Mouse (Mus musculus): Measurements from ENCODE around the gene Nrtn. TPM values are rescaled to one million over a fixed set of nuclear protein-coding genes. Genes with fewer than 3 reads are reported as not detected.

Nrtn gene
- 1 to 10 TPM; 3.2 to 3.9 TPM for polyA plus RNA-seq (2012; fragmentation: generic; extraction: Trizol)

DNA sequence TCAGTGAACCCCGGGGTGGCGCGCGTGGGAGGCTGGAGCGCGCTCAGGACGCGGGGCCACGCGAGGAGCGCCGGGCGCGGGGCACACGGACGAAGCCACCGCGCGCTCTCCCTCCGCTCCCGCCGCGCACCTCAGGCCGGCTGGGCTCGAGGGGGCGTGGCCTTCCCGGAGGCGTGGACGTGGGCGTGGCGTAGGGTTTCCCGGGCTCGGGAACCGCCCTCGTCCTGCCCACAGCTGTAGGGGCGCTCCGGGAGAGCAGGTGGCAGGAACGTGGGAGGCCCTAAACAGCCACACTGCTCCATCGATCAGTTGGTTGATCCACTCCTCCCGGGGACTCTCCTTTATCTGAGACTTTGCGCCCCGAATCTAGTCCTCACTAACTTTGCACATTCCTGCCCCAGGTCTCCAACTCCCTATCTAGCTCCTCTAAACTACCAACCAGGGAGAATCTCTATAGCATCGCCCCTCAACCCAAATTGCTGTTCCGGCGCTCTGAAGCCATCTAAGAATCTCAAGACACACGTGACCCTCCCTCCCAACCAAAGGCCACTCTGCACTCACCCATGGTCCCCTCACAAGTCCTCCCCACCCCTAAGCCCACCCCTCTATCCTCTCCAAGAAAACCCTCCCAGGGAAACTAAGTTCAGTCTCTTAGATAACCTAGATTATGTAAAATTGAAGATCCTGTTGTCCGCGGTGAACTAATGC is at the start of gene Nrtn:
Gene Nrtn (minus strand): TSS at position 115 of the 708 bp plus-strand sequence.

DNA sequence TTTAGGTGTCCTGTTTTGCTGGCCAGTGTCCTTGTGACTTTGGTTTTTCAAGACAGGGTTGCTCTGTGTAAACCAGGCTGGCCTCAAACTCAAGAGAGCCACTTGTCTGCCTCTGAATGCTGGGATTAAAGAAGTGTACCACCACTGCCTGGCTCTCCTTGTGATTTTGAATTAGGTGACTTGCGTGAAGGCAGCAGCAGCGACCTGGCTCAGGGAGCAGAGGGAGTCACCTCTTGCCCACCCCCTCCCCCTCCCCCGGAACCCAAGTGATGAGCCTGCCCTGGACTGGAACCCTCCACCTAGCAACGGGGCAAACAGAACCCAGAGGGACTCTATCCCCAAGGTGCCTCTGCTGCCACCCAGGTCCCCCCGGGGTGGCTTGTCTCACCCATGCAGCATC is 12.6 kb upstream of the Nrtn start, which contains the start of gene Prr22:
Gene Prr22 (plus strand): TSS at position 301 of the 400 bp plus-strand sequence.

DNA sequence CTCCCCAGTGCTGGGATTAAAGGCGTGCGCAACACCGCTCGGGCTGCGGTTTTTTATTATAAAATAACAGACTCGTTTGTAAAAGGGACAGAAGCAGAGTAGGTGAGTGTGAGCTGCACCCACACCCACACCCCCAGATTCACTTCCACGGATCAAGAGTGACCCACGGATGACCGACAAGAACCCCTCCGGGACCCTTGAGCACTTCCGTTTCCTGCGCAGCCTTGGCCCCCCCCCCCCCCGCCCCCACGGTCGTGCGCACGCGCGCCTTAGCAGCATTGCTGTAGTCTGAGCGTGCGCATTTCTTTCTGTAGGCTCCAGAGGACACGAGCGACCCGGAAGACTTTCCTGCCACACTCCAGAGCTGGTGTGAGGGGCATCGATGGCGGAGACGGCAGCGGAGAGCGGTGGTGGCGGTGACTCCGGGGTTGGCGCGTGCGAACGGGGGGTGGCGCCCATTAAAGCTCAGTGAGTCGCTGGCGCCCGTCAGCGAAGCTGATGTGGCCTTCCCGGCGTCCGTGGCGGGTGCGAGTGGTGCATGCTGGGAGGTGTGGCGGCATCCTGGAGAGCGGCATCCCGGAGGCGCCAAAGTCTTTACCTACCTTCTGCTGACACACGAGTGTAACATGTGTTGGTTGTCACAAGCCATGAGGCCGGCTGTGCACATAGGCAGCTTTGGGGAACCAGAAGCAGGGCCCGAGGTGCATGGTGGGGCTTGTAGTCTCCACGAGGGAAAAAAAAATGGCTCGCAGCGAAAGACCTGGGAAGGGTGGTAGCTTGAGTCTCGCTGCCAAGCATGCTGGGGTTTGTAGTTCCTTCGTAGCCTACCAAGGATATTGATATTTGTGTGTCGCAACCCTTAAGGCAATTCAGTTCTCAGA is 7.4 kb upstream of the Nrtn start, which contains the start of gene Dus3l:
Gene Dus3l (plus strand): TSS at position 284 of the 881 bp plus-strand sequence.

DNA sequence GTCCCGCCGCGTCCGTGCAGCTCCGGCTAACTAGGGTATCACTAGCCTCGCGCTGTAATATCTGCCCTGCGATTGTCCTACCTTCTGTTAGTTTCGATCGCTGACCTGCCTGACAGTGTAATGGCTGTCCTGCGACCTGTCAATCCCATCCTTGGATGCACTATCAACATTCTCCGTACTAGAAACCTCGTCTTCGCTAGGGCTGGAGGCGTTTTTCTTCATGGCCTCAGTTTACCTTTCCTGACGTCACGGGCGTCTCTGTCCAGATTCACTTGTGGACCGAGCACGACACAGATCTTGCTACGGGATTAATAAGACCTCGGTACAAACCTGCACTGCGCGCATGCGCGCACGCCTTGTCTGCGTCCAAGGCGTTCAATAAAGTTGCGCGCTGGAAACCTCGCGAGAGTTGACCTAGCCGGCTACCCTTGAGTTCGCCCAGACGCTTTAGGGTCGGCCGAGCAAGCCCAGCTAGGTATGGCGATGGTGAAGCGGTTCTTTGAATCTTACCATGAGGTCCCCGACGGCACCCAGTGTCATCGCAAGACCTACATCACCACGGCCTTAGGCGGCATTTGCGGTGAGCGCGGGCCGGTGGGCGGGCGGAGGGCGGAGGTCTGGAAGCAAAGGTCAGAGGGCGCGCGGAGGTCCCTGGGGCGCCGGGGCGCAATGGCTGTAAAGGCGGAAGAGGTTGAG is 39.8 kb downstream of the Nrtn start, which contains the start of the genes Ndufa11 and Vmac:
Gene Ndufa11 (plus strand): TSS at position 405 of the 696 bp plus-strand sequence.
Gene Vmac (minus strand): TSS at position 660 of the 696 bp plus-strand sequence.

Other genes with a start within 250 kb of the Nrtn start
- not detected for gene Znrf4, start 245.1 kb downstream of the Nrtn start, polyA plus RNA-seq (2012; fragmentation: generic; extraction: Trizol)
- gene Gm20219, start 203.1 kb downstream of the Nrtn start, polyA plus RNA-seq (2012; fragmentation: generic; extraction: Trizol) = 1 to 10 TPM in 1 of 2 experiments, under 1 TPM in 1; 0.05 to 1.4 TPM
- gene Safb2, start 172.9 kb downstream of the Nrtn start, polyA plus RNA-seq (2012; fragmentation: generic; extraction: Trizol) = 10 to 100 TPM; 19.9 to 50.5 TPM
- gene Safb, start 172.7 kb downstream of the Nrtn start, polyA plus RNA-seq (2012; fragmentation: generic; extraction: Trizol) = 100 to 1,000 TPM in 1 of 2 experiments, 10 to 100 TPM in 1; 24.2 to 103 TPM
- 100 to 1,000 TPM; 433 to 445 TPM for gene 2410015M20Rik, start 147.8 kb downstream of the Nrtn start, polyA plus RNA-seq (2012; fragmentation: generic; extraction: Trizol)
- gene Rpl36, start 144.1 kb downstream of the Nrtn start, polyA plus RNA-seq (2012; fragmentation: generic; extraction: Trizol) = over 10,000 TPM in 1 of 2 experiments, 1,000 to 10,000 TPM in 1; 5,896 to 10,257 TPM
- gene Lonp1, start 130.6 kb downstream of the Nrtn start, polyA plus RNA-seq (2012; fragmentation: generic; extraction: Trizol) = 10 to 100 TPM; 52.4 to 73.9 TPM
- gene Catsperd, start 129.4 kb downstream of the Nrtn start, polyA plus RNA-seq (2012; fragmentation: generic; extraction: Trizol) = under 1 TPM; 0.02 to 0.30 TPM
- gene Ranbp3, start 84.2 kb downstream of the Nrtn start, polyA plus RNA-seq (2012; fragmentation: generic; extraction: Trizol) = 10 to 100 TPM; 71.2 to 89.9 TPM
- gene Ndufa11, start 39.8 kb downstream of the Nrtn start, polyA plus RNA-seq (2012; fragmentation: generic; extraction: Trizol) = 100 to 1,000 TPM; 608 to 937 TPM
- 10 to 100 TPM; 16.3 to 42.8 TPM for gene Vmac, start 39.5 kb downstream of the Nrtn start, polyA plus RNA-seq (2012; fragmentation: generic; extraction: Trizol)
- 10 to 100 TPM; 32.1 to 51.8 TPM for gene Dus3l, start 7.2 kb upstream of the Nrtn start, polyA plus RNA-seq (2012; fragmentation: generic; extraction: Trizol)
- gene Prr22, start 12.7 kb upstream of the Nrtn start, polyA plus RNA-seq (2012; fragmentation: generic; extraction: Trizol) = 1 to 10 TPM in 1 of 2 experiments, under 1 TPM in 1; 0.21 to 1.4 TPM
- 1 to 10 TPM; 2.5 to 5.7 TPM for gene Rfx2, start 73.5 kb upstream of the Nrtn start, polyA plus RNA-seq (2012; fragmentation: generic; extraction: Trizol)
- under 1 TPM; 0.01 to 0.13 TPM for gene Acsbg2, start 116.9 kb upstream of the Nrtn start, polyA plus RNA-seq (2012; fragmentation: generic; extraction: Trizol)
- gene 1700061G19Rik, start 117.9 kb upstream of the Nrtn start, polyA plus RNA-seq (2012; fragmentation: generic; extraction: Trizol) = under 1 TPM in 1 of 2 experiments, not detected in 1; 0.05 TPM
- 10 to 100 TPM; 34.4 to 56.4 TPM for gene Mllt1, start 177.9 kb upstream of the Nrtn start, polyA plus RNA-seq (2012; fragmentation: generic; extraction: Trizol)
- not detected for gene Acer1, start 224.6 kb upstream of the Nrtn start, polyA plus RNA-seq (2012; fragmentation: generic; extraction: Trizol)
- 100 to 1,000 TPM; 137 to 187 TPM for gene Clpp, start 232.8 kb upstream of the Nrtn start, polyA plus RNA-seq (2012; fragmentation: generic; extraction: Trizol)
- gene Alkbh7, start 239.8 kb upstream of the Nrtn start, polyA plus RNA-seq (2012; fragmentation: generic; extraction: Trizol) = 10 to 100 TPM; 45.0 to 63.4 TPM
- gene Pspn, start 242.5 kb upstream of the Nrtn start, polyA plus RNA-seq (2012; fragmentation: generic; extraction: Trizol) = 1 to 10 TPM in 1 of 2 experiments, under 1 TPM in 1; 0.66 to 1.7 TPM